31 mouse cellular contexts compared by ENCODE assay signal in genomic region chr17:33471206-33471605, GRCm38 (mm10). TPM values are rescaled to one million over a fixed set of nuclear protein-coding genes. Genes with fewer than 3 reads are reported as not detected.
DNase-seq lines count a peak whose midpoint lies in the region; TF ChIP-seq lines count a peak whose summit lies in the region.
"Had no signal": no experiment of that assay in that cellular context is flagged by ENCODE, and none has a peak within 500 bp of the region (broad histone marks: within the 10 kb centered on the region; RNA-seq: fewer than 3 reads in every experiment).

No protein-coding gene starts in this region.

- no peak overlapping the region for H3K4me3 ChIP-seq in lung, adult 2 months (replicated peaks; ENCODE audit: extremely low read depth, low read depth, low read length)
- H3K4me3 ChIP-seq in CH12.LX (replicated peaks in 1 of 3; ENCODE audit: low read depth in 2 of 3, low read length in 2 of 3, poor library complexity in 1 of 3): no peak overlapping the region
- H3K4me3 ChIP-seq: embryonic facial prominence, embryonic 10.5 days; embryonic facial prominence, embryonic 13.5 days; erythroblast, embryonic 14.5 days; forebrain, embryonic 12.5 days; forebrain, embryonic 15.5 days; heart, embryonic 12.5 days; heart, embryonic 15.5 days; hindbrain, embryonic 10.5 days; hindbrain, embryonic 13.5 days had no signal

- no peak overlapping the region for H3K4me2 ChIP-seq in CH12.LX (ENCODE audit: insufficient read depth, low read depth, poor library complexity, severe bottlenecking)
- H3K4me2 ChIP-seq: embryonic facial prominence, embryonic 13.5 days; forebrain, embryonic 12.5 days; forebrain, embryonic 15.5 days; heart, embryonic 12.5 days; heart, embryonic 15.5 days; hindbrain, embryonic 13.5 days had no signal

- peak; percentile 19 for DNase-seq in lung, postnatal 10 days
- DNase-seq in lung, adult 2 months: no peak
- no peak for DNase-seq in CH12.LX (ENCODE audit: extremely low read depth)
- peak; percentile 10 for DNase-seq in lung, postnatal 25 days (ENCODE audit: low spot score)
- DNase-seq in urinary bladder, postnatal 4 days (ENCODE audit: low spot score in 2 of 2): no peak
- DNase-seq in left cerebral cortex, postnatal 10 days (ENCODE audit: extremely low spot score in 1 of 2, low spot score in 2 of 2): no peak
- DNase-seq: adrenal gland, postnatal 10 days; adrenal gland, postnatal 36 days; cerebellum, adult 2 months; cerebellum, adult 9-11 months; cerebellum, postnatal 25 days; embryo, embryonic 11 days; gastrocnemius, postnatal 10 days; gastrocnemius, postnatal 36 days; heart, postnatal 10 days; heart, postnatal 36 days had no signal

- H3K9me3 ChIP-seq in CH12.LX (replicated peaks; ENCODE audit: low read length): no peaks in the 10 kb centered on the region
- H3K9me3 ChIP-seq: embryonic facial prominence, embryonic 10.5 days; embryonic facial prominence, embryonic 13.5 days; forebrain, embryonic 12.5 days; forebrain, embryonic 15.5 days; G1E; heart, embryonic 12.5 days; heart, embryonic 15.5 days; hindbrain, embryonic 10.5 days; hindbrain, embryonic 13.5 days had no signal

- WGBS in lung, adult 2 months: 40% methylated on average over 6 of the region's 6 CpGs

- no peak overlapping the region for H3K27ac ChIP-seq in CH12.LX (ENCODE audit: insufficient read depth, low read depth)
- H3K27ac ChIP-seq: embryonic facial prominence, embryonic 10.5 days; embryonic facial prominence, embryonic 13.5 days; forebrain, embryonic 12.5 days; forebrain, embryonic 15.5 days; heart, embryonic 15.5 days; hindbrain, embryonic 10.5 days; hindbrain, embryonic 13.5 days had no signal

- dilution Hi-C loops in CH12.LX (cut with MboI; ENCODE audit: extremely low pct_ligation_motif_present, extremely low pct_unique_long_range_greater_than_20kb, low sequenced_read_pairs): no loop called here

- intact Hi-C loops in left cerebral cortex, postnatal 10 days (cut with DNase I): no loop called here

- no peak for TF ChIP-seq EP300 in CH12.LX (IDR thresholded peaks at IDR 0.05; ENCODE audit: low read length)

- H3K27me3 ChIP-seq in CH12.LX (replicated peaks): peaks cover 11% of the 10 kb centered on the region
- H3K27me3 ChIP-seq: embryonic facial prominence, embryonic 13.5 days; forebrain, embryonic 12.5 days; forebrain, embryonic 15.5 days; heart, embryonic 12.5 days; heart, embryonic 15.5 days; hindbrain, embryonic 13.5 days had no signal

- no peak for TF ChIP-seq RAD21 in CH12.LX (IDR thresholded peaks at IDR 0.05; ENCODE audit: low read depth, low read length)

- no peak for TF ChIP-seq CTCF in lung, adult 2 months (IDR thresholded peaks at IDR 0.05; ENCODE audit: insufficient read depth, low read length)
- TF ChIP-seq CTCF in CH12.LX (conservative IDR thresholded peaks at IDR 0.05 in 1 of 2, IDR thresholded peaks at IDR 0.05 in 1 of 2; ENCODE audit: low read depth in 2 of 2, low read length in 2 of 2): no peak

- H3K4me1 ChIP-seq in lung, adult 2 months (ENCODE audit: control insufficient read depth, insufficient read depth, low read length): no peaks in the 10 kb centered on the region
- no peaks in the 10 kb centered on the region for H3K4me1 ChIP-seq in CH12.LX (ENCODE audit: control insufficient read depth in 1 of 2, insufficient read depth in 2 of 2)
- H3K4me1 ChIP-seq: embryonic facial prominence, embryonic 10.5 days; embryonic facial prominence, embryonic 13.5 days; forebrain, embryonic 12.5 days; forebrain, embryonic 15.5 days; heart, embryonic 12.5 days; heart, embryonic 15.5 days; hindbrain, embryonic 10.5 days; hindbrain, embryonic 13.5 days had no signal

- no peaks in the 10 kb centered on the region for H3K36me3 ChIP-seq in CH12.LX (replicated peaks in 1 of 2; ENCODE audit: control insufficient read depth in 1 of 2, insufficient read depth in 1 of 2, low read length in 1 of 2)
- H3K36me3 ChIP-seq: embryonic facial prominence, embryonic 10.5 days; embryonic facial prominence, embryonic 13.5 days; forebrain, embryonic 12.5 days; forebrain, embryonic 15.5 days; G1E; heart, embryonic 12.5 days; heart, embryonic 15.5 days; hindbrain, embryonic 10.5 days; hindbrain, embryonic 13.5 days had no signal

- in situ Hi-C loops in CH12.LX (cut with MboI; ENCODE audit: low pct_ligation_motif_present, low pct_unique_long_range_greater_than_20kb, low sequenced_read_pairs): no loop called here

- no peak for TF ChIP-seq POLR2A in lung, adult 2 months (IDR thresholded peaks at IDR 0.05; ENCODE audit: borderline replicate concordance, extremely low read depth, low read depth, low read length)
- TF ChIP-seq POLR2A in CH12.LX (IDR thresholded peaks at IDR 0.05; ENCODE audit: low read depth, low read length): no peak

- no peak overlapping the region for H3K9ac ChIP-seq in CH12.LX (ENCODE audit: insufficient read depth, low read depth)
- H3K9ac ChIP-seq: embryonic facial prominence, embryonic 13.5 days; forebrain, embryonic 12.5 days; forebrain, embryonic 15.5 days; heart, embryonic 12.5 days; heart, embryonic 15.5 days; hindbrain, embryonic 13.5 days had no signal

- H3K79me2 ChIP-seq in CH12.LX (replicated peaks; ENCODE audit: control insufficient read depth, extremely low read depth, insufficient read depth, poor library complexity, severe bottlenecking): no peaks in the 10 kb centered on the region

TF ChIP-seq in CH12.LX, 34 proteins besides CTCF, POLR2A, EP300 and RAD21:
- TF ChIP-seq BHLHE40 (IDR thresholded peaks at IDR 0.05; ENCODE audit: low read depth, low read length): 0 out of 2 replicates have a peak, but pooled peaks have one; percentile 5
- TF ChIP-seq ZC3H11A (IDR thresholded peaks at IDR 0.05; ENCODE audit: low read depth, low read length): no peak

RNA-seq across cellular contexts. Expression of gene Actl9, which starts 38.5 kb away (rescaled TPM):
- 0.08 and 0.13 TPM in 2 replicates for polyA plus RNA-seq in lung, adult 2 months (2012; rRNA removed)
- total RNA-seq in CH12.LX (2012; rRNA removed) (not detected in 2 replicates), CH12.LX (2014; rRNA removed) (not detected in 2 replicates)
- not detected in 2 replicates for polyA plus RNA-seq in CH12.LX (2012; ENCODE audit: insufficient read length, low read depth)
- not detected for total RNA-seq in left cerebral cortex, postnatal 10 days (2021)
- total RNA-seq: adrenal gland, adult 18-20 months; gastrocnemius, adult 18-20 months; gastrocnemius, postnatal 10 days; gastrocnemius, postnatal 36 days; granulocyte monocyte progenitor cell, adult 5-6 weeks; heart, postnatal 10 days; heart, postnatal 36 days had no signal
- polyA plus RNA-seq: embryonic facial prominence, embryonic 10.5 days; embryonic facial prominence, embryonic 13.5 days; erythroblast, embryonic 14.5 days; forebrain, embryonic 12.5 days; forebrain, embryonic 15.5 days; G1E; heart, embryonic 12.5 days; heart, embryonic 15.5 days; hindbrain, embryonic 10.5 days; hindbrain, embryonic 13.5 days; hindbrain, embryonic 16.5 days; Patski had no signal

RNA-seq across cellular contexts. Expression of gene Adamts10, which starts 52.8 kb away (rescaled TPM):
- 252 and 259 TPM in 2 replicates for polyA plus RNA-seq in lung, adult 2 months (2012; rRNA removed)
- total RNA-seq in CH12.LX (2012; rRNA removed) (15.2 and 16.7 TPM in 2 replicates), CH12.LX (2014; rRNA removed) (6.2 and 6.7 TPM in 2 replicates)
- polyA plus RNA-seq in CH12.LX (2012; ENCODE audit: insufficient read length, low read depth): 11.7 and 12.1 TPM in 2 replicates
- 10 to 100 TPM; 35.9 to 37.2 TPM for total RNA-seq in left cerebral cortex, postnatal 10 days (2021)

Comparison
In these comparisons a context has a peak if more than half of its experiments do, and no peak if none do; other contexts are left out.
1. DNase-seq: peak in lung, postnatal 10 days (single experiment) and lung, postnatal 25 days (single experiment); none in lung, adult 2 months (single experiment), CH12.LX (single experiment), urinary bladder, postnatal 4 days (0 of 2) and left cerebral cortex, postnatal 10 days (0 of 2).